Mouse (Mus musculus): ENCODE measurements around the gene Gnai2. TPM values are rescaled to one million over a fixed set of nuclear protein-coding genes. Genes with fewer than 3 reads are reported as not detected.

Gene Gnai2
- polyA plus RNA-seq, 1 experiment from 2014 or later: 367 TPM

DNA sequence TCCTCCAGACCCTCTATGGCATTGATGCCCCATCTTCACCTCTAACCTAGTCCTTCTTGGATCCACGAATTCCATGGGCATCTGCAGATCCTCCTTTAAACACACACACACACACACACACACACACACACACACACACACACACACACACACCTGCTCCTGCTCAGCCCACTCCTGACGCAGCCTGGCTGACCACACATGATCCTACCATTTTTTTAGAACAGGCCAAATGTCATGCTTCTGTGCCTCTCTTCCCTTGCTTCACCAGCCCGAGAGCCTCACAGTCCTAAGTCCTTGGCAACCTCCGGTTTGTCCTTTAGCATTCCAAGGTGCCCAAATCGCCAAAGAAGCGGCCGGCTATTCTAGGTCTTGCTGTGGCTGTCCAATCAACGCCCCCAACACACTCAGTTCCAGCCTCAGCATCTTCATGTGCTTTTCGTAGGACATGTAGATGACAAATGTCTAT is 34.3 kb upstream of the Gnai2 start, which contains the start of gene Slc38a3:
Slc38a3 (minus strand) TSS at position 51 of the 466 bp plus-strand sequence.
- no peak for ATAC-seq (replicated peaks; ENCODE audit: insufficient number of reproducible peaks, insufficient read depth, low FRiP score, low read depth)
- no peaks in the 10 kb centered on the region for H3K36me3 ChIP-seq
- no peak within 1 kb of the TSS for H3K9ac ChIP-seq
- WGBS: 84% methylated on average over 9 of the region's 9 CpGs
- peaks cover 28% of the 10 kb centered on the region for H3K27me3 ChIP-seq
- no peak within 1 kb of the TSS for H3K4me2 ChIP-seq
- no peaks in the 10 kb centered on the region for H3K9me3 ChIP-seq (replicated peaks)
- no peak within 1 kb of the TSS for H3K4me3 ChIP-seq
- H3K4me1 ChIP-seq (replicated peaks): peaks cover 45% of the 10 kb centered on the region
- no peak within 1 kb of the TSS for H3K27ac ChIP-seq

DNA sequence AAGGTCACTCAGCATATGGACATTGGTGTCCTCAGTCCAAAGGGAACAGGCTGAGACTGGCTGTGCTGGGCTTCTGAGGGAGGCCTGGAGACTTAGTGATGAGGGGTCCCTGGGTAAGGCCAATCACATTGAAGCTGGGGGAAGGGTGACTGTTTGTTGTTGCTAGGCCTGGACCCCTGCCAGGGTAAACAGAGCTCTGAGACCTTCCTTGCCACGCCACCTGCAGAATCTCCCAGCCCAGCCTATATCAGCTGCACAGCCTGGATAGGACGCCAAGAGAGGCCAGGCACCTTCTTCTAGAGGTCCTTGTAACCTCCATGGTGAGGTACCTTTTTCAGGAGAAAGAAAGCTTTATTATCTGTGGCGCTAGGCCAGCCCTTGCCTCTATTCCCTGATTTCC is 33.7 kb upstream of the Gnai2 start:
- 63% methylated on average over 3 of the region's 3 CpGs for WGBS
- Histone ChIP-seq H3K9ac (no peak overlapping the region), H3K36me3 (no peaks in the 10 kb centered on the region), H3K27me3 (peaks cover 22% of the 10 kb centered on the region), H3K4me1 (replicated peaks) (peaks cover 45% of the 10 kb centered on the region), H3K4me2 (no peak overlapping the region), H3K27ac (no peak overlapping the region), H3K9me3 (replicated peaks) (no peaks in the 10 kb centered on the region), H3K4me3 (no peak overlapping the region)
- no peak for ATAC-seq (replicated peaks; ENCODE audit: insufficient number of reproducible peaks, insufficient read depth, low FRiP score, low read depth)

DNA sequence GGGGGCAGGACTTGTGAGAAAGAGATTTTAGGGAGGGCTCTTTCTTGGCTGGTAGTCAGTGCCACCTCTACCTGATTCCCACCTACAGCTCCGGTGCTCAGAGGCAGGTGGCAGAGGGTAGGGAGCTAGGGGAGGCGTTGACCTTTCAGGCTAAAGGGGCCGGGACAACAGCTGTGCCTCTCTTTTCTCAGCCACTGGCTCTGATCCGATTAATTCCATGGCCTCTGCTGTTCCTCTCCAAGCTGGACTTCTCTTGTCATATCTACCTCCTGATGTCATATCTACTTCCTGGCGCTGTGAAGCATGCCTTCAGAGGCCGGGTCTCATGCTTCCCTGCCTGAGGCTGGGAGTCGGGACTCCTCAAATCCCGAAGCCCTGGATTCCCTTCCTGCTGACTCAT is 32.8 kb upstream of the Gnai2 start:
- H3K9ac ChIP-seq: no peak overlapping the region
- no peak overlapping the region for H3K4me3 ChIP-seq
- peaks cover 45% of the 10 kb centered on the region for H3K4me1 ChIP-seq (replicated peaks)
- H3K36me3 ChIP-seq: no peaks in the 10 kb centered on the region
- no peak for ATAC-seq (replicated peaks; ENCODE audit: insufficient number of reproducible peaks, insufficient read depth, low FRiP score, low read depth)
- no peak overlapping the region for H3K27ac ChIP-seq
- H3K9me3 ChIP-seq (replicated peaks): no peaks in the 10 kb centered on the region
- 38% methylated on average over 8 of the region's 8 CpGs for WGBS
- peaks cover 18% of the 10 kb centered on the region for H3K27me3 ChIP-seq
- H3K4me2 ChIP-seq: peak overlapping the region; percentile 86

DNA sequence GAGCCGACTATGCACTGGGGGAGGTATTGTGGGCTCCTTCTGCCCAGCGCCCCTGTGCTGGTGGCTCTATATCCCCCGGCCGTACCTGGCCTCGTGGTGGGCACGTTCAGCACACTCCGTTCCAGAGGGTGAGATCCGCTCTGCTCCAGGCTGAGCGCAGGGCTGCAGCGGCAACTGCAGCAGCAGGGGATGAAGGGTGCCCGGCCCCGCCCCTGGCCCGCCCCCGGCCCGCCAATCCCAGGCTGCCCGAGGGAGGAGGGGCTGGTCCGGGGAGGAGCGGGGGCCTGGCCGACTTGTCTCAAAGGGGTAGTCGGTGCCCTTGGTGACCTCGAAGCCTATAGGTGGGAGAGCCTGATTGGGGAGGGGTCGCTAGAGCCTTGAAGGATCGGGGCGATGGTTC is 32.1 kb upstream of the Gnai2 start:
- under 1% methylated on average over 24 of the region's 24 CpGs for WGBS
- H3K36me3 ChIP-seq: no peaks in the 10 kb centered on the region
- no peaks in the 10 kb centered on the region for H3K9me3 ChIP-seq (replicated peaks)
- peak overlapping the region; percentile 47 for H3K9ac ChIP-seq
- no peak overlapping the region for H3K27ac ChIP-seq
- ATAC-seq (replicated peaks; ENCODE audit: insufficient number of reproducible peaks, insufficient read depth, low FRiP score, low read depth): peak; percentile 88
- H3K27me3 ChIP-seq: peaks cover 18% of the 10 kb centered on the region
- peak overlapping the region; percentile 48 for H3K4me3 ChIP-seq
- peaks cover 45% of the 10 kb centered on the region for H3K4me1 ChIP-seq (replicated peaks)
- H3K4me2 ChIP-seq: peak overlapping the region; percentile 86

DNA sequence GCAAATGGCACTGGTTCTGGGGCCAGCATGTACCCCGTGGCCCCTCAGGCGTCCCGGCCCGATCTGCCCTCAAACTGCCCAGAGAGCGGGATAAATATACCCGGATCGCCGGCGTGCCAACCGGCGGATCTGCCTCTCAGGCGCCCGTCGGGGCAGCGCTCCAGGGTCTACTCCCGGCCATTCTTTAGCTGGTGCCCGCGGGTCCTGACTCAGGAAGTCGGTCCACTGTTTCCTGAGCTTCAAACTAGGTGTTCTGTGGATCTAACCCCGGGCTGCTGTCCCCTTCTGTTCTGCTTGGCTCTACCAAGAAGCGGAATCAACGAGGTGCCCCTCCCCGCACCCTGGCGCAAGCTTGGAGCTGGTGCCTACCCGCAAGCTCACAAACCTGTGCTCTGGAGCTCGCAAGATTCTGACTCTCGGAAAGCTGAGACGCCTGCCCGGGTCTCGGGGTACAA is 31.6 kb upstream of the Gnai2 start:
- WGBS: 1% methylated on average over 30 of the region's 30 CpGs
- Histone ChIP-seq H3K36me3 (no peaks in the 10 kb centered on the region), H3K9me3 (replicated peaks) (no peaks in the 10 kb centered on the region), H3K27ac (no peak overlapping the region), H3K27me3 (peaks cover 18% of the 10 kb centered on the region), H3K9ac (peak overlapping the region; percentile 47), H3K4me3 (peak overlapping the region; percentile 48), H3K4me1 (replicated peaks) (peaks cover 45% of the 10 kb centered on the region), H3K4me2 (peak overlapping the region; percentile 86)
- ATAC-seq (replicated peaks; ENCODE audit: insufficient number of reproducible peaks, insufficient read depth, low FRiP score, low read depth): peak; percentile 4; the same call in 1 of the 2 replicates

GRCm38 (mm10) chr9:107665308-107665707 is 30.1 kb upstream of the Gnai2 start:
- H3K4me1 ChIP-seq (replicated peaks): peaks cover 42% of the 10 kb centered on the region
- H3K4me3 ChIP-seq: no peak overlapping the region
- no peak overlapping the region for H3K9ac ChIP-seq
- H3K4me2 ChIP-seq: no peak overlapping the region
- H3K27ac ChIP-seq: no peak overlapping the region
- no peak for ATAC-seq (replicated peaks; ENCODE audit: insufficient number of reproducible peaks, insufficient read depth, low FRiP score, low read depth)
- no peaks in the 10 kb centered on the region for H3K36me3 ChIP-seq
- H3K27me3 ChIP-seq: peaks cover 18% of the 10 kb centered on the region
- no peaks in the 10 kb centered on the region for H3K9me3 ChIP-seq (replicated peaks)
- WGBS: 80% methylated on average over 7 of the region's 7 CpGs

DNA sequence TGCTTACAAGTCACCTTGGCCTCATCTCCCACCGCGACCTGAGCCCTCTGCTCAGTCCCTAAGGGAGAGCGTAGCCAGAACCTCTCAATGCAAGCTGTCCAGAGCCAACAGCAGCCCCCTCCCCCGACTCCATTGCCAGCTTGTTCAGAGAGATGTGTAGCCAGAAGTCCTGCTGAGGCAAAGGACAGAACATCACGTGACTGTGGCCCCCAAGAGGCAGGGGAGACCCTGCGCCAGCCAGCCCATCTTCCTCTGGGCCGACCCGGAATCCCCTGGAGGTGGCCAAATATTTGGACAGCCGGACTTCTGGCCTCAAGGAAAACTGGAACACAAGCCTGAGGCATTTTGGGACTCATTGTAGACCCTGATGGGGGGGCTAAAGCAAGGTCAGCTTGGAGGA is 28.4 kb upstream of the Gnai2 start:
- Histone ChIP-seq H3K27me3 (peaks cover 18% of the 10 kb centered on the region), H3K27ac (no peak overlapping the region), H3K9ac (no peak overlapping the region), H3K4me3 (no peak overlapping the region), H3K4me1 (replicated peaks) (peaks cover 28% of the 10 kb centered on the region), H3K4me2 (no peak overlapping the region), H3K36me3 (no peaks in the 10 kb centered on the region), H3K9me3 (replicated peaks) (no peaks in the 10 kb centered on the region)
- WGBS: 57% methylated on average over 9 of the region's 9 CpGs
- ATAC-seq (replicated peaks; ENCODE audit: insufficient number of reproducible peaks, insufficient read depth, low FRiP score, low read depth): no peak

- H3K4me3 ChIP-seq: no peak overlapping the region
- ATAC-seq (replicated peaks; ENCODE audit: insufficient number of reproducible peaks, insufficient read depth, low FRiP score, low read depth): no peak
- H3K27ac ChIP-seq: no peak overlapping the region
- H3K9ac ChIP-seq: no peak overlapping the region
- H3K4me1 ChIP-seq (replicated peaks): peaks cover 16% of the 10 kb centered on the region
- H3K36me3 ChIP-seq: no peaks in the 10 kb centered on the region
- no peak overlapping the region for H3K4me2 ChIP-seq
- H3K27me3 ChIP-seq: peaks cover 18% of the 10 kb centered on the region
- 66% methylated on average over 8 of the region's 8 CpGs for WGBS
- no peaks in the 10 kb centered on the region for H3K9me3 ChIP-seq (replicated peaks)
Observed at GRCm38 (mm10) chr9:107662342-107662741, 27.2 kb upstream of the Gnai2 start.

GRCm38 (mm10) chr9:107660777-107661176 is 25.6 kb upstream of the Gnai2 start:
- no peaks in the 10 kb centered on the region for H3K9me3 ChIP-seq (replicated peaks)
- no peak overlapping the region for H3K4me2 ChIP-seq
- ATAC-seq (replicated peaks; ENCODE audit: insufficient number of reproducible peaks, insufficient read depth, low FRiP score, low read depth): no peak
- WGBS: 62% methylated on average over 3 of the region's 3 CpGs
- H3K4me3 ChIP-seq: no peak overlapping the region
- no peaks in the 10 kb centered on the region for H3K36me3 ChIP-seq
- H3K9ac ChIP-seq: no peak overlapping the region
- H3K4me1 ChIP-seq (replicated peaks): 0 out of 2 replicates have a peak, but pooled peaks cover under 1% of the 10 kb centered on the region
- H3K27ac ChIP-seq: no peak overlapping the region
- peaks cover 10% of the 10 kb centered on the region for H3K27me3 ChIP-seq

DNA sequence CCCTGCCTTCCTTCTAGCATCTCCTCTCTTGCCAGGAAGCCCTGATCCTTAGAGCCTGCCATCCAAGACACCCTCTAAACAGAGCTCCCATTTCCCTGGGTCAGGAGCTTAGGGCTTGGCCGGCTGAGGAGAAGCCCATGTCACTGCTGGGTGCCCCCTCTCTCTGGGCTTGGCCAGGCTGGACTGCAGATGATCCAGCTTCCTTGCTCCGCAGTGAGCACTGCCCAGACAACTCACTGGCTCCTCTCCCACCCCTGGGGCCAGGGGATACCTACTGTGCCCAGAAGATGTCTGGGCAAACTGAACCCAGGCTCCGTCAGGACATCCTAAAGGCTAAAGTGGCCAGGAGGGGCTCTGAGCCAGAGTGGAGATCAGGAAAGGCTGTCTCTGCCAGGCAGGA is 24.8 kb upstream of the Gnai2 start:
- 77% methylated on average over 3 of the region's 3 CpGs for WGBS

GRCm38 (mm10) chr9:107659551-107659950 is 24.4 kb upstream of the Gnai2 start:
- no peak; the same call in 1 of the 2 replicates for ATAC-seq (replicated peaks; ENCODE audit: insufficient number of reproducible peaks, insufficient read depth, low FRiP score, low read depth)
- Histone ChIP-seq H3K4me1 (replicated peaks) (no peaks in the 10 kb centered on the region), H3K9ac (no peak overlapping the region), H3K27ac (no peak overlapping the region), H3K4me2 (no peak overlapping the region), H3K4me3 (no peak overlapping the region), H3K9me3 (replicated peaks) (no peaks in the 10 kb centered on the region), H3K36me3 (no peaks in the 10 kb centered on the region), H3K27me3 (no peaks in the 10 kb centered on the region)
- WGBS: 85% methylated on average over 10 of the region's 10 CpGs

More for the DNA sequence above, 24.8 kb upstream of the Gnai2 start:
- Histone ChIP-seq H3K27me3 (peaks cover 2% of the 10 kb centered on the region), H3K27ac (no peak overlapping the region), H3K9ac (no peak overlapping the region), H3K4me3 (no peak overlapping the region), H3K4me1 (replicated peaks) (no peaks in the 10 kb centered on the region), H3K36me3 (no peaks in the 10 kb centered on the region), H3K9me3 (replicated peaks) (no peaks in the 10 kb centered on the region), H3K4me2 (no peak overlapping the region)
- ATAC-seq (replicated peaks; ENCODE audit: insufficient number of reproducible peaks, insufficient read depth, low FRiP score, low read depth): no peak

- whole genome bisulfite sequencing: 79% methylated on average over 6 of the region's 6 CpGs
- no peak overlapping the region for H3K27ac ChIP-seq
Observed at GRCm38 (mm10) chr9:107658096-107658495, 22.9 kb upstream of the Gnai2 start.

More at GRCm38 (mm10) chr9:107658096-107658495, 22.9 kb upstream of the Gnai2 start:
- ATAC-seq (replicated peaks; ENCODE audit: insufficient number of reproducible peaks, insufficient read depth, low FRiP score, low read depth): no peak
- H3K9me3 ChIP-seq (replicated peaks): no peaks in the 10 kb centered on the region
- no peaks in the 10 kb centered on the region for H3K27me3 ChIP-seq
- no peak overlapping the region for H3K4me3 ChIP-seq
- H3K4me1 ChIP-seq (replicated peaks): no peaks in the 10 kb centered on the region
- H3K36me3 ChIP-seq: no peaks in the 10 kb centered on the region
- H3K9ac ChIP-seq: no peak overlapping the region
- no peak overlapping the region for H3K4me2 ChIP-seq
